Mouse (Mus musculus): ENCODE measurements at regions not wholly inside any gene's neighbourhood (a gene's known extent, or its start where the extent isn't known, plus 50 kb on each side); places are given as distances from the start of the nearest gene placed in this dataset.

- DNase-seq: no peak
Observed at GRCm38 (mm10) chr6:127317309-127317708, 129.3 kb upstream of the Parp11 start.

DNA sequence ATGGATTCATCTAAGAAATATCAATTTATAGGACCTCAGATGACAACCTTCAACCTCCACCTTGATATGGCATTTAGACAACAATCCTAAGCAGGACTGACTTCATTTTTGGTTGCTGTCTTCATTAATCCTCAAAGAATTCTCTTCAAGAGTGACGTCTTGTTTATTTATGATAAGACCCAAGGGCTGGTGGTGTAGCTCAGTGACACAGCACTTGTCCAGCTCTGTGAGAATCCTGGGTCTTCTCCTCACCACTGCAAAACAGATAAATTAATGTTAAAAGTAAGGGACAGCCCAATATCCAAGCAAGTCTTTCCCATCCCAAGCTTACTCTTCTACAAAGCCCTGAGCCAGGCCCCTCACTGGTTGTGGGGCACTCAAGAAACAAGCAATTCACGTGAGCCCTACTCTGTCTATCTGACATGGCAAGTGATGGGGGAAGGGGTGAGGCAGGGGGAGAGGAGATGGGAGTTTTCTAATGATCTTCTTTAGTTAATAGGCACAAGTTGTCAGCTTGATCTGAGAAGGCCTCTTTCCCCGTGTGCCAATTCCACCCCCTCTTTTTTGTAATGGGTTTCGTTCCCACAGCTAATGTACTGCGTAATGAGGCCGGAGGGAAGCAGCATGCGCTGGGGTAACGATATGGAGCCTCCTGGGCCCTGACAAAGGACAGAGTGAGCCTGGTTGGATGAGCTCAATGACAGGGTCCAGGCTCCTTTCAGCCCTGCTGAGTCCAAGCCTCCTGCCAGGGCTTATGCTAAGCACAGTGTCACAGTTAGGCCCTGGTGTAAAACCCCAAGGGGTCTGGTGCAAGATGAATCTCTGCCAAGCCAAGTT is 127.7 kb upstream of the Parp11 start:
- DNase-seq: no peak

- DNase-seq: no peak
Observed at GRCm38 (mm10) chr6:127320600-127320999, 126.0 kb upstream of the Parp11 start.

- no peak for DNase-seq
Observed at GRCm38 (mm10) chr6:127321031-127321430, 125.6 kb upstream of the Parp11 start.

DNA sequence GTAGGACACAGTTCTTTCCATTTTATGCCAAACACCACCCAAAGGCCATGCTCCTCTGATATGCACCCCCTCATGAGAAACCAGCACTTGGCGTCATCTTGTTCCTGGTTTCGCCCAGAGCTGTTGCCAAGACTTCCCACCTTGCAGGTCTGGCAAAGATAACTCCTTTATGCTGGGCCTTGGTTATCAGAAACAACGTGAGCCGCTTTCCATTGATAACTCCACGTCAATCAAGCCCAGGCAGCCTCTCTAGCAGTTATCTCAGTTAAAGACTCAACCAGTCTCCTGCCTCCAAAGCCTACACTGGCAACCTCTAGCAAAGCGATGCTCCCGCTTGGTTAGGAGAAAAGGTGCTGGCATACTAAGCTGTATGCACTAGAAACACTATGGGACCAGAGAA is 124.2 kb upstream of the Parp11 start:
- no peak for DNase-seq

GRCm38 (mm10) chr6:127324984-127325383 is 121.7 kb upstream of the Parp11 start:
- peak; percentile 48 for DNase-seq

- DNase-seq: peak; percentile 57
Observed at GRCm38 (mm10) chr6:127325596-127326332, 120.9 kb upstream of the Parp11 start.

DNA sequence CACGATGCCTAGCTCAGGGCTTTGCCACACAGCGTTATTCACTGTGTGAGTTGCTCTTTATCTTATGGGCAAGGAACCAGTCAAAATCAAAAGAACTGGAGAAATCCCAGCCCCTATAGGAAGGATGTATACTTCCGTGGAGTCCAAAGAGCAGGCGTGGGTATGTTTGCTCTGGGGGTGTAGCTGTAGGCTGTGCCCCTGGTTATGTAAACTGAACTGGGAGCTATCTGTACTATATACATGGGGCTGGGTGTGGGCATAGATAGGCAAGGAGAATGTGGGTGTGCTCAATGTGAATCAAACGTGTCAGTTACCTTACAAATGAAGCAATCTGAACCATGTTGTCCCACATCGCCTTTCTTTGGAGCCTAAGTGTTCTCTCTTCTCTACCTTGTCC is 120.3 kb upstream of the Parp11 start:
- peak; percentile 12 for DNase-seq

- DNase-seq: no peak
Observed at GRCm38 (mm10) chr6:127329191-127330014, 117.2 kb upstream of the Parp11 start.

- peak; percentile 83 for DNase-seq
Observed at GRCm38 (mm10) chr6:127330015-127330705, 116.5 kb upstream of the Parp11 start.

GRCm38 (mm10) chr6:127331091-127331490 is 115.5 kb upstream of the Parp11 start:
- no peak for DNase-seq

DNA sequence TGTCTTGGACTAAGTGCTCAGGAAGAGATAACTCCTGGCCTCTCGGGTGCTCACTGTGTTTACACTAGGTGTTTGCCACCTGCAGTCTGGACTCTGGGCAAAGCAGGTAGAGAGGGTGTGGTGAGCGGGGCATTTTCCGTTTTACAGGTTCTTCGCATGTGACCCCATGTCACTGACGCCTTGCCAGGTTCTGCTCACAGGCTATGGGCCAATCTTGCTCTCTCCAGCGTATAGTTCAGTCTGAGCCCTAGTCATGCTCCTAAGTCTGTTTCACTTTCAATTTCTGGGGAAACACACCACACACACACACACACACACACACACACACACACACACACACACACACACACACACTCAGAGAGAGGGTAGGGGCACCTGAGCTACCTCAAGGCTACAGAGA is 112.4 kb upstream of the Parp11 start:
- no peak for DNase-seq

- DNase-seq: no peak
Observed at GRCm38 (mm10) chr6:127335462-127335886, 111.2 kb upstream of the Parp11 start.

GRCm38 (mm10) chr6:127335996-127336660 is 110.5 kb upstream of the Parp11 start:
- no peak for DNase-seq

- peak; percentile 70 for DNase-seq
Observed at GRCm38 (mm10) chr6:127336681-127337397, 109.8 kb upstream of the Parp11 start.

GRCm38 (mm10) chr6:127337398-127337871 is 109.2 kb upstream of the Parp11 start:
- no peak for DNase-seq

- peak; percentile 32 for DNase-seq
Observed at GRCm38 (mm10) chr6:127338412-127338811, 108.2 kb upstream of the Parp11 start.

DNA sequence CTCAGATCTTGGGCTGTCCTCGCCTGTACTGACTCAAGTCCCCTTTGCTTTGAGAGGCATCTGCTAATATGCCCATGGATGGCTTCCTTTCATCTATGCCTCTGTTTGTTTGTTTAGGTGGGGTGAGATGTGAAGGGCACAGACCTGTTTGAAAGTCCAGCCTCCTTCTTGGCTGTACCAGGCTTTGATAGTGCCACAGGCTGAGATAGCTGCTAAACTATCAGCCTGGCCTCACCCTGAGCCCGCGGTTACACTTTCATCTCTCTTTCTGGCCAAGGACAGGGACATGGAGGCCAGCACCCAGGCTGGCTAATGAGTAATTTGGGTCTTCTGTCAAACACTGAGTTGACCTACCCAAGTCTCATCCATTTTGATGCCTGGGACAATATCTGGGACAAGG is 105.0 kb upstream of the Parp11 start:
- no peak for DNase-seq

- no peak for DNase-seq
Observed at GRCm38 (mm10) chr6:127348770-127349409, 97.8 kb upstream of the Parp11 start.

GRCm38 (mm10) chr6:127349479-127350110 is 97.0 kb upstream of the Parp11 start:
- no peak for DNase-seq

Data from right cerebral cortex, adult 18-20 months (tissue).